Mouse (Mus musculus) forebrain, embryonic 14.5 days (tissue): ENCODE measurements around the gene Zfp493. TPM values are rescaled to one million over a fixed set of nuclear protein-coding genes. Genes with fewer than 3 reads are reported as not detected.
"Not testable (repeated sequence)": the region's sequence is repeated elsewhere in the genome, so short reads cannot be mapped to it uniquely, and the experiment has no call there.

Experiments
- ATAC-seq: fragments of 200-750 bp; cut with Nextera tagmentation; 2 replicates; pipeline ENCODE4 v1.8.0; 2017; ENCODE audit warnings: mild to moderate bottlenecking, moderate library complexity
- DNase-seq: peaks from one replicate; pipeline ENCODE4 v3.0.0-alpha.2; 2015; ENCODE audit warnings: low spot score
- H3K27ac ChIP-seq: fragments of 300-500 bp; sonication (generic); 2 replicates; pipeline ENCODE4 v1.5.1; 2014; ENCODE audit warnings: low read depth, mild to moderate bottlenecking, control low read depth, low read length, moderate library complexity
- H3K27me3 ChIP-seq: fragments of 300-500 bp; sonication (generic); replicated peaks from 2 replicates; pipeline ENCODE4 v1.6.1; 2014; ENCODE audit warnings: low read length, control low read depth, mixed read lengths; ENCODE audit not compliant: control insufficient read depth, insufficient read depth
- H3K36me3 ChIP-seq: fragments of 300-500 bp; sonication (generic); 2 replicates; pipeline ENCODE4 v1.6.1; 2014; ENCODE audit warnings: low read length, control low read depth; ENCODE audit not compliant: control insufficient read depth, insufficient read depth
- H3K4me1 ChIP-seq: fragments of 300-500 bp; sonication (generic); 2 replicates; pipeline ENCODE4 v1.6.1; 2014; ENCODE audit warnings: antibody characterized with exemption, low read length, control low read depth; ENCODE audit not compliant: control insufficient read depth, insufficient read depth
- H3K4me2 ChIP-seq: fragments of 300-500 bp; sonication (generic); 2 replicates; pipeline ENCODE4 v1.6.1; 2014; ENCODE audit warnings: mild to moderate bottlenecking, control low read depth, low read length
- H3K4me3 ChIP-seq: fragments of 300-500 bp; sonication (generic); 2 replicates; pipeline ENCODE4 v1.5.1; 2014; ENCODE audit warnings: low read depth, low read length, control low read depth
- H3K9ac ChIP-seq: fragments of 300-500 bp; sonication (generic); 2 replicates; pipeline ENCODE4 v1.6.1; 2014; ENCODE audit warnings: mild to moderate bottlenecking, low read length, control low read depth, moderate library complexity
- H3K9me3 ChIP-seq: fragments of 300-500 bp; sonication (generic); replicated peaks from 2 replicates; pipeline ENCODE4 v1.6.1; 2016; ENCODE audit warnings: low read length, control low read depth, mixed read lengths; ENCODE audit not compliant: control insufficient read depth
- polyA plus RNA-seq: library from polyadenylated mRNA; unstranded; fragments of >200 nt; fragmentation: Nextera tagmentation; extraction: Ambion mirVana; gene quantifications from 2 replicates; pipeline ENCODE4 v1.2.1, GENCODE M21; 2014

The Zfp493 gene
- polyA plus RNA-seq, 1 experiment from 2014 or later, result 4.0 TPM

DNA sequence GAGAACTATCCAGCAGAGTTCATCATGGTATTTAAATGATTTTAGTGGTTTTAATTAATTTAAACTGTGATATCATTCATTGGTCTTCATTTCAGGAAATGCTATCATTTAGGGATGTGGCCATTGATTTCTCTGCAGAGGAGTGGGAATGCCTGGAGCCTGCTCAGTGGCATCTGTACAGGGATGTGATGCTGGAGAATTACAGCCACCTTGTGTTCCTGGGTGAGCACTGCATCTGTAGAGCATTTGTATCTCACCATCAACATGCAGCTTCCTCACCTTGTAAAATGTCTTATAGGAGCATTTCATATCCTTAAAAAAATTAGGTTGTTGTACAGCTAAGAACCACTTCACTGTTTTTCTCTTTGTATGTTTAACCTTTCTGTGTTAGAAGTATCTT lies 53.6 kb downstream of the Zfp493 start:
- not testable (repeated sequence) for H3K9ac ChIP-seq, H3K27ac ChIP-seq, DNase-seq, ATAC-seq, H3K4me2 ChIP-seq, H3K4me3 ChIP-seq, H3K9me3 ChIP-seq, H3K36me3 ChIP-seq, H3K4me1 ChIP-seq, H3K27me3 ChIP-seq

Other genes starting within 250 kb of the Zfp493 start
- 18.6 and 22.3 TPM in 2 replicates for gene Zfp748, start 225.9 kb upstream of the Zfp493 start, polyA plus RNA-seq
- 7.1 and 7.3 TPM in 2 replicates for gene Zfp729b, start 170.0 kb upstream of the Zfp493 start, polyA plus RNA-seq
- gene Gm49345, start 141.9 kb upstream of the Zfp493 start, polyA plus RNA-seq, result 0.54 TPM in 1 of 2 replicates, not detected in the other
- 3.9 and 5.3 TPM in 2 replicates for gene Zfp729a, start 141.9 kb upstream of the Zfp493 start, polyA plus RNA-seq
- gene Zfp738, start 92.6 kb upstream of the Zfp493 start, polyA plus RNA-seq, result 9.9 and 15.0 TPM in 2 replicates
- 4.4 and 5.6 TPM in 2 replicates for gene Zfp65, start 50.5 kb upstream of the Zfp493 start, polyA plus RNA-seq
- gene Zfp85, start 24.5 kb upstream of the Zfp493 start, polyA plus RNA-seq, result 9.8 and 11.8 TPM in 2 replicates
- gene Zfp273, start 34.0 kb downstream of the Zfp493 start, polyA plus RNA-seq, result 13.9 and 14.0 TPM in 2 replicates
- 4.9 and 7.4 TPM in 2 replicates for gene Gm10037, start 51.4 kb downstream of the Zfp493 start, polyA plus RNA-seq
- gene BC048507, start 83.6 kb downstream of the Zfp493 start, polyA plus RNA-seq, result not detected in 2 replicates